Mouse (Mus musculus) frontal cortex, adult (tissue): Measurements from ENCODE around the gene Farp2.
"Not testable (repeated sequence)": the region's sequence is repeated elsewhere in the genome, so short reads cannot be mapped to it uniquely, and the experiment has no call there.

Experiments
- ATAC-seq: cut with Nextera tagmentation; 2 replicates; pipeline ENCODE4 v1.9.2; 2017; ENCODE audit warnings: mild to moderate bottlenecking, moderate library complexity, mixed read lengths; ENCODE audit not compliant: low TSS enrichment

The Farp2 gene

DNA sequence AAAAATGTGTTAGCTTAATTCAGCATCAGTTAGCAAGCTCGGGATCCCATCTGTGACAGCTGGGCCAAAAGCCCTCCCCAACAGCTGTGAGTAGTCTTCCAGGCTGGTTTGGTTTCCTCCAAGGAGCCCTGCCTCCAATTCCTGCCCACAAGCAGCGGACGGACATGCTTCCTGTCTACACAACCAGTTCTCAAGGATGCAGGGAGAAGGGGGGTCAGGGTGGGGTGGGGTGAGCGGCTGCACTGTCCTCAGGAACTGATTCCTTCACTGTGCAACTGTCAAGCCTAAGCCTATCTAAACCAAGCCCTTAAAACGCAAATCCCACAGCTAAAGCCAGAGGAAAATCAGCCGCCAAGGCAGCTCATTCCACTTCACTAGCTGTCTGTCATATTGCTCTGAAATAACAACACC lies 122.6 kb downstream of the Farp2 start:
- peak; percentile 38 for ATAC-seq

DNA sequence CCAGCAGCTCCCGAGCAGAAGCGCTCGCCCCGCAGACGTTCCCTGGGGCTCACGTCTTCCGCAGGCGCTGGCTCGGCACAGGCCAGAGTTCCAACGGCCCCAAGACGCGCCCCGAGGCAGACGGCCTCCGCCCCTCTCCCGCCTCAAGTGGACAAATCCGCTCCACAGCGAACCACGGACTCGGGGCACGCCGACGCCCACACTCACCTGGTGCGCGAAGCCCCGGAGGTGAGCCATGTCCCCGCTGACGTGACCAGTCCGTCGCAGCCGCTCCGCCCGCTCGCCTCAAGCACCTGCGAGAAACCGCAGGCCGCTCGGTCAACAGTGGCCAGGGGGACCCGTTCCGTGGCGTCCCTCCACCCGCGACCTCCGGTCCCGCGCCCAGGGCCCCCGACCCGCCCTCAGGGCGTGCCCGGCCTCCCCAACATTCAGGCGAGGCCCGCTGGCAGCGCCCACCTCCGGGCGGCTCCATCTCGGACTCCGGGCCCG lies 123.3 kb downstream of the Farp2 start:
- ATAC-seq = peak; percentile 18

DNA sequence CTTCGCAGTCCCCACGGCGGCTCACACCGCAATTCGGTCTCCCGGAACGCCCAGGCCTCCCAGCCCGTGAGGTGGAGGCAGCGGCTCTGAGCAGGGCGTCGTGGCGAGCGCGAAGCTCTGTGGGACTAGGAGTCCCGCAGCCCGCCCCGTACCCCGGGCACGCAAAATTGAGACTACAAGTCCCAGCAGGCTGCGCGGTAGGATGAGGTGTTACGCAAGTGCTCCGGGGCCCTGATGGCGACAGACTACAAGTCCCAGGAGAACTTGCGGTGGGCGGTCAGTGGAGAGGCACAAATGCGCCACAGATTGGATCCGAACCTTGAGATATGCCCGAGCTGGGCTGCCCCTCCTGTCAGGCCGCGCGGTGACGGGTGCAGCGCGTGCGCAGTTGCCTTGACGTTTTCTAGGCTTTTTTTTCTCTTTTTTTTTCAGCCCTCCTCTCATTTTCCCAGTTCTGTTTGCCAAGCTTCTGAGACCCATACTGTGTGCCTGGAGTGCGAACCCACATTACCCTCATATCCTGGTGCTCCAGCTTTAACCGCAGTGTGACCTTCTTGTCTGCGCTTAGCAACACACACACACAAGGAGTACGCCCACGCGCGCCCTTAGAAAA lies 123.8 kb downstream of the Farp2 start:
- peak; percentile 93 for ATAC-seq

DNA sequence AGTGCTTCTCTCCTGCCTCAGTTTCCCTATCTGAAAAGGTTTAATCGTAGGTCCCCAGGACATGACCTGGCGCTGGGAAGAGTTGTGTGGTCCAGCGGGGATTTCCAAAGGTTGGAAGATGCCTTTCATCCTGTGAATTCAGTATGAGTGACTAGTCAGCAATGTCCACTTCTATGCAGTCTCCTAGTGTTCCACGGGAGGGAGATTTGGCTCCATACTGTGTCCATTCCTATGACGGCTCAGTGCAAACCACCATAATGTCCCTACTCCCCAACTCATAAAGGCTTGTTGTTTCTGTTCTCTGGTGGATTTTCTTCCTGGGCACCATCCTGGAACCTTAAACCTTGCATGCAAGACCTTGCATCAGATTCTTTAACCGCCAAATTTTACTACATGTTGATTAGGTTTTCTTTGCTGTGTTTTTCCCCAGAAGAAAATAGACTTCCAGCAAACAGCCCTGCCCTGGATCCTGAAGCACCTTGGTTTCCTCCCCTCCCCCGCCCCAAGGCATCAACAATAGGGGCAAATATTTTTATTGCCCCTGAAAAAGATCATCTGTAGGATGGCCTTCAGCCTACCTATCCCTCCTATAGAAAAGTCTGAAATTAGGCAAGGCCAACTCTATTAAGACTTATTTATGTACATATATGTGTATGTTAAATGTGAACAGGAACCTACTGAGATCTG lies 124.5 kb downstream of the Farp2 start:
- peak; percentile 17; the same call in 1 of the 2 replicates for ATAC-seq

DNA sequence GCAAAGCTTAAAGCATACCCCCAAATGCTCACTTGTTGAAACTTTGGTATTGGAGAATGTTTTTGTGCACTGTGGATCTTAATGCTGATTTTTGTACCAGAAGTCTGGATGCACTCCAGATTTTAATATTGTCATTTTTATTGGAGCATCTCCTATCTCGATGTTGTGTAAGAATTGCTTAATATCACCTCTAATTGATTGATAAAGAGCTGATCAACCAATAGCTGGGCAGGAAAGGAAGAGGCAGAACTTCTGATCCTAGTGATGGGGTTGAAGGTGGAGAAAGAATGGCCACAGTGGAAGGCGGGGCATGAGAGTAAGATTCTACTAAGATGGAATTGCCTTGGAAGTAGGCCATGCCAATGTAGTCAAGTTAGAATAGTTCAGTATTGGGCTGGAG lies 130.1 kb downstream of the Farp2 start:
- no peak for ATAC-seq

DNA sequence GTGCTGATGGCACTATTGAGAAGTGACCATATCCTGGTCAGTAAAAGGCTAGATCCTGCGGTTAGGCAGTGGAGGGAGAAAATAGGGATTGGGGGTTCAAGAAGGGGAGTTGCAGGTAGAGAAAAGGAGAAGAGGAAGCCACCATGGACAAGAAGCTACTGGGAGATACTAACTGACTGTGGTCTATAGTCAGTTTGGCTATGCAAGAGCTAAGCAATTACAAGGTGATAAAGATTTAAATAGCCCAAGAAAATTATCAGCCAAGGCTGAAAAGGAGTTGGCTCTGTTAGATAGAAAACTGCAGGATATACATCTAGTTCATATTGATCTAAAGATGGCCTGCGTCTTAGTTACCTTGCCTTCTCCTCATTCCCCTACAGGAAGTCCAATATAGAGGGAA lies 130.8 kb downstream of the Farp2 start:
- ATAC-seq = no peak

DNA sequence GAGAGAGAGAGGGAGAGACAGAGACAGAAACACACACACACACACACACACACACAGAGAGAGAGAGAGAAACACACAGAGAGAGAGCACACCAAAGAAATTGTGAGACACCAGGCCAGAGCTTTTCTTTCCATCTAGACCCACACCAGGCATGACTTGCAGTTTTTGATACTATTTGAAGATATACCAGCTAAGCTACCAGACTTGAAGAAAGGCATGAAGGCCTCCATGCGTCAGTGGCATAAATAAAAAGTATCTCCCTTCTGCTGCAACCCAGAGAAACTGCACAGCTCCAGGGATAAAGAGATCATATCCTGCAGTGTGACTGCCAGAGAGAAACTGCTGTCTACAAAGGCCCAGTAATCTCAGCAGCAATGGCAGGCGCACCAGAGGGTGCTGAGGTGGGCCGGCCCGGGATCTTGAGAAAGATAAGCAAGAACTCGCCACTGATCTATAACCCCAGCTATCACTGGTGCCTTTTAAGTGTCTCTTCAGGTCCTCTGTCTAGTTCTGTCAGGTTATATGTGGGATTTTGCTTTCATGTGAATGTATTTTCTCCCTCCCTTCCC lies 137.8 kb downstream of the Farp2 start:
- ATAC-seq = peak; percentile 70

DNA sequence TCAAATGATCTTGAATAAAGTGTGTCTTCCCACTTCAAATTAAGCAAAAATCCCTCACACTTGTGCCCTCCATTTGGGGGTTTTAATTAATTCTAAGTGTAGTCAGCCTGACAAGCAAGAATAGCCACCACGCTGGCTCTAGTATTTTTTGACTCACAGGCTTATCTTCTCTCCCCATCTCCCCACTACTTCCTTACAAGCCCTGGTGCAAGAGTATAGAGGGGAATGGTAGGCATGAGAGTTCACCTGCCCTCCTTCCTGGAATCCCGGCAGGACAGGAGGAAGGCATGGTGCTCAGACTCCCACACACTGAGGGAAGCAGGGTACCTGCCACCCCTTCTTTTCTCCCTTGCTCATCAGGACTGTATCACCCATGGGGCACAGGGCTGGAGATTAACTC lies 142.4 kb downstream of the Farp2 start:
- ATAC-seq = peak; percentile 24; the same call in 1 of the 2 replicates

DNA sequence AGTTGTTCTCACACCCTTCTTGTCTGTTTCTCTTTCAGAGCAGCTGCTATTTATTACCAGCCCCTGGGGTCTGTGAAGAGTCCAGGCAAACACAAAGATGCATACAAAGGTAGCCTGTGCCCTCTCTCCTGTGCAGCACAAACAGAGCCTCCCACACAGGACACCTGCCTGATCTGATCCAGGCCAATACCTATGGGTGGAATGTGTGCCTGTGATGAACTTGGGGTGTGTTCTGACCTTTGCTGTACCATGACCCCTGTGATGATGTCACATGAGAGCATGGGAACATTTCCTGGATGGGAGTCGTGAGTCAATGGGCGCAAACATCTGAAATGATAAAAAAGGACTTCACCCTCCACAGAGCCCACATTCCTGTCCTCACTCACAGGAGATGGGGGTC lies 142.9 kb downstream of the Farp2 start:
- no peak for ATAC-seq

DNA sequence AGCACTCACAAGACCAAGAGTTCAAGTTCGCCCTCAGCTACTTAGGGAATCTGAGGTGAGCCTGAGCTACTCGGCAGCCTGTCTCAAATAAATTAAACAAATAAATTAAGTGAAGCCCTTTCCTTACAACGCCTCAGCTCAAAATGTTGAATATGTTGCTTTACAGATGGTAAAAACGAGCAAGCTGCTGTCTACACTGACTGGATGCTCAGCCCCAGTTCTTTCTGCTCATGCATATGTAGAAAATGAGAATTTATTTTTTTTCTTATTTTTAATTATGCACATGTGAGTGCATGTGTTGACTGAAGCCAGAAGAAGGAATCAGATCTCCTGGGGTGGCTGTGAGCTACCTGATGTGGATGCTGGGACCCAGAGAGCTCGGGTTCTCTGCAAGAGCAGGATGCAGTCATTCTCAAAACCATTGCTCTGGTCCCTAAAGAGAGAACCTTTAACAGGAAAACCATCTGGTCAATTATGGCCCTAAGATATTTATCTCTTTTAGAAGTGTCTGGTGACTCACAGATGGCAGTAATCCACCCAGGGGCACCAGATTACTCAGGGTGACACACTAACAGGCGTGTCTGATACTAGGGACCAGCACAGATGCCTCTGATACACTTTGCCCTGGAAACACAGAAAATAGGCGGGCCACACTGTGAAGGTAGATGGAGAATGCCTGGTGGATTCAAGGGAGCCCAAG lies 144.6 kb downstream of the Farp2 start:
- no peak for ATAC-seq

DNA sequence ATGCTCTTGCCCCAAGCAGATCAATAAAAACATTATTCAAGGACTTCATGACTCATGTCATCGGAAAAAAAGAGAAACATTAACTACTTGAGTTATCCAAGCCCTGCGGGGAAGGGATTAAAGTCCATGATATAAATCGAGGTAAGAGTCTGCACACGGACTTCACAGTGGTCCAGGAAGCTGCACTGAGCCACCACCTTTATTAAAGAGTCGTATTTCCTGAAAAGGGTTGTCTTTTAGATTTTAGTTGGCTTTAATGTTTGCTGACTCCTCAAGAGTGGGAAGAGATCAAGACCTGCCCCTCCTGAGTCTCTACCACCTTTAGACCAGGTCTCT lies 145.1 kb downstream of the Farp2 start:
- ATAC-seq = no peak

DNA sequence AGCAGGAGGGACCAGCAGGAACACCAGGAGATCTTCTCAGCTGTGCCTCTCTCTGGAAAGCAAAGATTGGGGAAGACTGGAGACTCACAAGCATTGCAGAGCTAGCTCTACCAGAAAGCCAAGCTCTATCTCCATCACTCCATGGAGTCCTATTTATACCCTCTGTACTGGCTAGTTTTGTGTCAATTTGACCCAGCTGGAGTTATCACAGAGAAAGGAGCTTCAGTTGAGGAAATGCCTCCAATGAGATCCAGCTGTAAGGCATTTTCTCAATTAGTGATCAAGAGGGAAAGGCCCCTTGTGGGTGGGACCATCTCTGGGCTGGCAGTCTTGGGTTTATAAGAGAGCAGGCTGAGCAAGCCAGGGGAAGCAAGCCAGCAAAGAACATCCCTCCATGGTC lies 146.7 kb downstream of the Farp2 start, which contains the start of gene Stk25:
Gene Stk25 (minus strand): TSS at position 101 of the 400 bp plus-strand sequence.
- ATAC-seq = not testable (repeated sequence)

DNA sequence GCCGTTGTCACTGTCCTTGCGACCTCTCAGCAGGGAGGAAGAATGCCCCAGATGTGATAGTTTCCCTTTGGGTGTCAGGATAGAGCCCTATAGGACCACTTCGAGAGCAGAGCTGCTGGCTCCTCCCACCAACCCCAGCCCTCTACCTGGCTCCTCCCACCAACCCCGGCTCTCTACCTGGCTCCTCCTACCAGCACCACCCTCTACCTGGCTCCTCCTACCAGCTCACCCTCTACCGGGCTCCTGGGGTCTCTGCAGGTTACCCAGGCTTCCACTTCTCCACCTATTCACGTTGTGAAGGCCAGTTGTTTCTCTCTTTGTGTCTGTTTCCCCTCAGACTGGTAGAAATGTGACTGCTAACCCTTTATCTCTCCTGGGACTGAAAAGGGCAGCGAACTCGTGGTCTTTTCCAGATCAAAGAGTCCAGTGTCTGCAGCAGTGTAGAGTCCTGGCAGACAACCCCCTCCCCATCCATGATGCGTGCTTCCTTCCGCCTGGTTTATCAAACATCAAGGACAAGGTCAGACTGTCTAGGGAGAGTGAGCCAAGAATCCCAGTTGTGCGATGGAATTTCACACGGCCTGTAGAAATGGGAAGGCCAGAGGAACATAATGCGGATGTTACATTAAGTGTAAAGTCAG lies 156.0 kb downstream of the Farp2 start:
- no peak for ATAC-seq

DNA sequence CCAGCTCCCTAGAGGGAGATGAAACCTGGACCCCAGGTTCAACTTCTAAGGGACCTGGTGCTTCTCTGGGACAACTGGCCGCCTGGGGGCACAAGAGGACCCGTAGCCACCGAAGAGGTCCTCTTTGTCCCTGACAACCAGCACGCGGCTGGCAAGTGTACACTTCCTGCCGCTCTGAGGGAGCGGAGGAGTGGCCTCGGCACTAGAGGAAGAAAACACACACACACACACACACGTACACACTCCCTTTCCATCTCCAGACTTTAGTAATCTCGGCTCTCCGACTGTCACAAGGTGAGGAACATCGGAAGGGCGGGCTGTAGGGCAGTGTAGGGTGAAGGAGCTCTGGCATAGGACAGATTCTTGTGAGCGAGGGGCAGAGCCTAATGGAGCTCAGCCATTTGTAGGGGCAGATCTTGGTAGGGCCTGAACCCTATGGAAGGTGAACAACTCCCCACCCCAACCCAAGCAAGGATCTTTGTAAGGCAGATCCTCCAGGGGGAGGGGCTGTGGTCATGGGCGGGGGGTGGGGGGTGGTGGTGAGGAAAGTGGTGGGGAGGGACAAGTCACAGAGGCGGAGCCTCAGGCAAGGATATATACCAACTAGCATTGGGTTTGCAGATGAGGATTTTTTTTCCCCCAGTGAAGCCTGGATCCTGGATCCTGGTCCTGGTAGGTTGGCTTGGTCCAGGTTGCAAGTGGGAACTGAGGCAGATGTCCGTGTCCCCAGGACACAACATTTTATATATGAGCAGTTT lies 157.1 kb downstream of the Farp2 start:
- ATAC-seq = peak; percentile 85

DNA sequence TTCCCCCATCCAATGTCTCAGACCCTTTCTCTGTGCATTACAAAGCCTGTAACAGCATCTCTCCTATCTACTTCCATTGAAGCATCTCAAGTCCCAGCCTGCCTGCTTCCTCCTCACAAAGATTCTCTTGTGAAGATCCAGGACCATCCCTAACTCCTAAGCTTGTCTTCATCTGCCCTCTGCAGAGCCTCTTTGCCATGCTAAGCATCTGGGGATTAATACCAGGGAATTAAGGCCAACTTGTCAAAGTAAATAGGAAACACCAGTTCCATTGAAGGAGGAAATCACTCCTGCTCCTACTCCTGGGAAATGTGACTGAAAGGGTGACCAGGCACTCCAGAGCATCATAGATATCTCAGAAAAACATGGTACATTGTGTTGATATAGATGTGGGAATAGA lies 158.1 kb downstream of the Farp2 start:
- no peak for ATAC-seq
